ENCODE assay signal across 8 mouse cellular contexts in the genomic region with DNA sequence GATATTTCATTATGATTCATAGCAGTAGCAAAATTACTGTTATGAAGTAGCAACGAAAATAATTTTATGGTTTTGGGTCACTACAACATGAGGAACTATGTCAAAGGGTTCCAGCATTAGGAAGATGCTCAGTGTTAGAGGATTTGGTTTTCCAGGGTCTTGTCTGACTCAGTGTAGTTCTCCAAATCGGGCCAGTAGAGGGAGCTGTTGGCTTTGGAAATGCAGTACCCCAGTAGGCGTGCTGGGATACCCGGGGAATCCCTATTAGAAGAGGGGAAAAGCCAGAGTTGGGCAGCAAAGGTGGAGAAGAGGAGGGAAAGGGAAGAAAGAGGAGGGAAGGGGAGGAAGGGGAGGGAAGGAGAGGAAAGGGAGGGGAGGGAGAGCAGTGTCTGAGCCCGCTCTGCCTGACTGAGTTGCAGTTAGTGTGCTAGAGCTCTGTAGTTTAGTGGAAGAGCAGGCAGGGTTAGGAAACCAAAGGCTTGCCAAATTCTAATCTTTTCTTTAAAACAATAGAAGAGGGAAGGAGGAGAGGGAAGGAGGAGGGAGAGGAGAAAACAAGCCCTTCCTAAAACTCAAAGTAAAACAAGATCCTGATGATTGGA. TPM values are rescaled to one million over a fixed set of nuclear protein-coding genes. Genes with fewer than 3 reads are reported as not detected.
DNase-seq lines count a peak whose midpoint lies in the region; ATAC-seq and TF ChIP-seq lines count a peak whose summit lies in the region.

No protein-coding gene starts in this region.

- H3K36me3 ChIP-seq in forebrain, postnatal 0 days (ENCODE audit: insufficient read depth) = no peaks in the 10 kb centered on the region
- no peaks in the 10 kb centered on the region for H3K36me3 ChIP-seq in lung, embryonic 16.5 days (ENCODE audit: control insufficient read depth, insufficient read depth, low read length)

- DNase-seq in ES-CJ7 (ENCODE audit: low read depth, low spot score) = peak; percentile 85
- peak; percentile 53 for DNase-seq in cerebellum, adult 11 months
- peak; percentile 92 for DNase-seq in forebrain, postnatal 0 days
- DNase-seq in heart, postnatal 36 days = peak; percentile 85
- peak; percentile 73 to 91 for DNase-seq in layer of hippocampus, adult 18-20 months (ENCODE audit: low spot score in 2 of 2)
- DNase-seq in ovary, postnatal 14 days (ENCODE audit: low spot score) = peak; percentile 84
- DNase-seq in thymus, postnatal 36 days = peak; percentile 39 to 41

- H3K9ac ChIP-seq in forebrain, postnatal 0 days = no peak overlapping the region
- no peak overlapping the region for H3K9ac ChIP-seq in lung, embryonic 16.5 days (ENCODE audit: low read length)

- H3K9me3 ChIP-seq in forebrain, postnatal 0 days (ENCODE audit: low read length) = no peaks in the 10 kb centered on the region
- peaks cover 3% of the 10 kb centered on the region; the same call in 1 of the 2 replicates for H3K9me3 ChIP-seq in lung, embryonic 16.5 days (ENCODE audit: control insufficient read depth, low read length)

- intact Hi-C loops in heart, postnatal 36 days (cut with DNase I) = loop anchor here (1.0 to 2.0 kb wide), 3 partner anchors 104 to 271 kb away; no protein-coding TSS in a partner anchor

- H3K4me3 ChIP-seq in forebrain, postnatal 0 days (ENCODE audit: low read depth, low read length) = no peak overlapping the region
- H3K4me3 ChIP-seq in lung, embryonic 16.5 days (ENCODE audit: low read length) = no peak overlapping the region

- peak; percentile 95 for ATAC-seq in forebrain, postnatal 0 days
- ATAC-seq in lung, embryonic 16.5 days (ENCODE audit: low read depth) = peak; percentile 78

- peak; percentile 90 for TF ChIP-seq CTCF in forebrain, postnatal 0 days (IDR thresholded peaks at IDR 0.05; ENCODE audit: low read depth)

- H3K4me2 ChIP-seq in forebrain, postnatal 0 days (ENCODE audit: low read depth) = no peak overlapping the region
- H3K4me2 ChIP-seq in lung, embryonic 16.5 days (ENCODE audit: low read depth, low read length) = no peak overlapping the region

- WGBS in forebrain, postnatal 0 days = 4% methylated on average over 5 of the region's 5 CpGs
- 6% methylated on average over 5 of the region's 5 CpGs for WGBS in lung, embryonic 16.5 days

- H3K27me3 ChIP-seq in forebrain, postnatal 0 days (ENCODE audit: insufficient read depth, low read length) = no peaks in the 10 kb centered on the region
- no peaks in the 10 kb centered on the region for H3K27me3 ChIP-seq in lung, embryonic 16.5 days (ENCODE audit: control insufficient read depth, insufficient read depth, low read depth, low read length)

- peaks cover 5% of the 10 kb centered on the region for H3K4me1 ChIP-seq in forebrain, postnatal 0 days (ENCODE audit: insufficient read depth)
- 0 out of 2 replicates have a peak, but pooled peaks cover 7% of the 10 kb centered on the region for H3K4me1 ChIP-seq in lung, embryonic 16.5 days (replicated peaks; ENCODE audit: control insufficient read depth, insufficient read depth, low read length)

- no peak overlapping the region for H3K27ac ChIP-seq in forebrain, postnatal 0 days (ENCODE audit: low read depth, low read length)
- no peak overlapping the region for H3K27ac ChIP-seq in lung, embryonic 16.5 days (ENCODE audit: low read length)

RNA-seq across cellular contexts. Expression of a gene that starts 51.8 kb away (rescaled TPM):
- 1.3 TPM in 2 replicates for total RNA-seq in forebrain, postnatal 0 days (2014; rRNA removed)
- polyA plus RNA-seq in forebrain, postnatal 0 days (2015; fragmentation: Nextera tagmentation; extraction: Ambion mirVana) = 1.1 and 1.2 TPM in 2 replicates
- total RNA-seq in heart, postnatal 36 days (2021) = 10 to 100 TPM; 22.9 to 32.0 TPM
- 10 to 100 TPM; 61.6 to 66.7 TPM for total RNA-seq in layer of hippocampus, adult 18-20 months (2021)
- 3.5 and 3.9 TPM in 2 replicates for polyA plus RNA-seq in lung, embryonic 16.5 days (2015; fragmentation: Nextera tagmentation; extraction: Ambion mirVana)

Comparison
In these comparisons a context has a peak if more than half of its experiments do, and no peak if none do; other contexts are left out.
1. DNase-seq: peak in every context shown above with its lines; median percentile 92 in forebrain, postnatal 0 days; 85 in ES-CJ7; 85 in heart, postnatal 36 days; 84 in ovary, postnatal 14 days; 82 in layer of hippocampus, adult 18-20 months; 53 in cerebellum, adult 11 months; 40 in thymus, postnatal 36 days.
2. RNA of a gene that starts 51.8 kb away (total RNA-seq): 61.6 to 66.7 TPM in layer of hippocampus, adult 18-20 months and 22.9 to 32.0 TPM in heart, postnatal 36 days; 1.3 TPM in forebrain, postnatal 0 days; every median in the first group is over 10 times any median in the second.